Mouse (Mus musculus) heart, postnatal 0 days (tissue): ENCODE data around the gene Ssh2. TPM values are rescaled to one million over a fixed set of nuclear protein-coding genes. Genes with fewer than 3 reads are reported as not detected.

Source experiments
- ATAC-seq: fragments of 200-750 bp; cut with Nextera tagmentation; 2 replicates; pipeline ENCODE4 v1.8.0; 2017; ENCODE audit warnings: low read depth, moderate number of reproducible peaks, moderate library complexity; ENCODE audit not compliant: insufficient read depth
- DNase-seq: peaks from one replicate; pipeline ENCODE4 v3.0.0-alpha.2; 2016; ENCODE audit warnings: low spot score
- H3K27ac ChIP-seq: fragments of 300-500 bp; sonication (generic); 2 replicates; pipeline ENCODE4 v1.5.1; 2014; ENCODE audit warnings: low read depth, mild to moderate bottlenecking
- H3K27me3 ChIP-seq: fragments of 300-500 bp; sonication (generic); 2 replicates; pipeline ENCODE4 v1.6.1; 2014; ENCODE audit warnings: low read length, mixed read lengths; ENCODE audit not compliant: control insufficient read depth, insufficient read depth
- H3K36me3 ChIP-seq: fragments of 300-500 bp; sonication (generic); replicated peaks from 2 replicates; pipeline ENCODE4 v1.6.1; 2014; ENCODE audit warnings: low read length, mixed read lengths; ENCODE audit not compliant: control insufficient read depth, insufficient read depth
- H3K4me1 ChIP-seq: fragments of 300-500 bp; sonication (generic); 2 replicates; pipeline ENCODE4 v1.6.1; 2014; ENCODE audit warnings: antibody characterized with exemption; ENCODE audit not compliant: control insufficient read depth, insufficient read depth
- H3K4me2 ChIP-seq: fragments of 300-500 bp; sonication (generic); 2 replicates; pipeline ENCODE4 v1.6.1; 2014; ENCODE audit warnings: low read depth, mild to moderate bottlenecking, low read length, moderate library complexity
- H3K4me3 ChIP-seq: fragments of 300-500 bp; sonication (generic); 2 replicates; pipeline ENCODE4 v1.5.1; 2014; ENCODE audit warnings: low read depth, low read length
- H3K9ac ChIP-seq: fragments of 300-500 bp; sonication (generic); replicated peaks from 2 replicates; pipeline ENCODE4 v1.6.1; 2014; ENCODE audit warnings: low read depth, low read length, mixed read lengths
- H3K9me3 ChIP-seq: fragments of 300-500 bp; sonication (generic); replicated peaks from 2 replicates; pipeline ENCODE4 v1.6.1; 2016; ENCODE audit warnings: low read length; ENCODE audit not compliant: control insufficient read depth
- CTCF ChIP-seq: IDR thresholded peaks from 2 replicates; pipeline ENCODE4 v1.5.1; 2016; ENCODE audit warnings: antibody characterized with exemption, control low read depth, low read depth
- EP300 ChIP-seq: IDR thresholded peaks from 2 replicates; pipeline ENCODE4 v1.6.1; 2016; ENCODE audit warnings: antibody characterized with exemption, low read depth
- WGBS: fragments of 180-500 bp; shearing (Covaris S2); extraction: QIAGEN DNeasy Blood & Tissue Kit; methylation state at CpG from one replicate; pipeline ENCODE4 v1.1.7; 2014; 5-methylcytosine and 5-hydroxymethylcytosine counted together
- polyA plus RNA-seq: library from polyadenylated mRNA; unstranded; fragments of >200 nt; fragmentation: Nextera tagmentation; extraction: Ambion mirVana; gene quantifications from 2 replicates; pipeline ENCODE4 v1.2.1, GENCODE M21; 2015
- total RNA-seq: library from RNA; depleted of rRNA; stranded (reverse); fragments of >200 nt; gene quantifications from 2 replicates; pipeline ENCODE4 v1.2.3, GENCODE M21; 2014; ENCODE audit warnings: low replicate concordance

Ssh2 gene
- total and polyA plus RNA-seq, 2 experiments from 2014 or later: 21.0 to 60.6 TPM

DNA sequence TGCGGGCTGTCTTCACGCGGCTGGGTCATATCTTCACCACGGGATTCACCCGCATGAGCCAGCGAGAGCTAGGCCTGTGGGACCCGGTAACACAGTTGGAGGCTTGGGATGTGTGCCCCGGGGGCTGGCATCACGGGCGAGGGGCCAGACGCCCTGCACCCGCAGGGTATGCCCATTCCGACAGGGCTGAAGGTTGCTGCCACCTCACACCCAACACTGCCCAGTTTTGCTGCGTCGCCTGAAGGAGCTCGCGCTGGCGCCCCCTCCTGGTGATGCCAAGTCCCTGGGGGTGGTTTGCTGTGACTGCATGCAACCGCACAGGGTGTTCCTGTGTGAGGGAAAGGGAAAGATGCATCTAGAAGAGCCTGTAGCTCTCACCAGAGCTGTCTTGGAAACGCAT lies 251.7 kb downstream of the Ssh2 start:
- Histone ChIP-seq H3K36me3 (peaks cover 11% of the 10 kb centered on the region), H3K9ac (no peak overlapping the region), H3K9me3 (no peaks in the 10 kb centered on the region), H3K4me2 (peak overlapping the region; percentile 26; the same call in 1 of the 2 replicates), H3K27ac (no peak overlapping the region), H3K4me1 (peaks cover 22% of the 10 kb centered on the region), H3K4me3 (no peak overlapping the region), H3K27me3 (no peaks in the 10 kb centered on the region)
- TF ChIP-seq CTCF: peak; percentile 68
- 0 out of 2 replicates have a peak, but pooled peaks have one; percentile 27 for TF ChIP-seq EP300
- DNase-seq (peak; percentile 52), ATAC-seq (peak; percentile 14; the same call in 1 of the 2 replicates)
- WGBS: 21% methylated on average over 20 of the region's 20 CpGs

GRCm38 (mm10) chr11:77468397-77468796 lies 252.3 kb downstream of the Ssh2 start:
- Histone ChIP-seq H3K9ac (no peak overlapping the region), H3K36me3 (peaks cover 11% of the 10 kb centered on the region), H3K4me3 (no peak overlapping the region), H3K9me3 (no peaks in the 10 kb centered on the region), H3K4me1 (peaks cover 21% of the 10 kb centered on the region), H3K4me2 (no peak overlapping the region), H3K27ac (no peak overlapping the region), H3K27me3 (no peaks in the 10 kb centered on the region)
- TF ChIP-seq EP300 (no peak), CTCF (no peak)
- ATAC-seq: no peak
- 85% methylated on average over 9 of the region's 9 CpGs for WGBS
- no peak for DNase-seq

GRCm38 (mm10) chr11:77471407-77471806 lies 255.3 kb downstream of the Ssh2 start:
- H3K9me3 ChIP-seq: no peaks in the 10 kb centered on the region
- TF ChIP-seq CTCF (no peak), EP300 (no peak)
- no peaks in the 10 kb centered on the region for H3K27me3 ChIP-seq
- no peak overlapping the region for H3K4me3 ChIP-seq
- H3K4me1 ChIP-seq: no peaks in the 10 kb centered on the region; the same call in 1 of the 2 replicates
- no peak overlapping the region for H3K4me2 ChIP-seq
- H3K9ac ChIP-seq: no peak overlapping the region
- peaks cover 11% of the 10 kb centered on the region for H3K36me3 ChIP-seq
- no peak for ATAC-seq
- H3K27ac ChIP-seq: no peak overlapping the region
- DNase-seq: no peak
- WGBS: 81% methylated on average over 29 of the region's 29 CpGs

DNA sequence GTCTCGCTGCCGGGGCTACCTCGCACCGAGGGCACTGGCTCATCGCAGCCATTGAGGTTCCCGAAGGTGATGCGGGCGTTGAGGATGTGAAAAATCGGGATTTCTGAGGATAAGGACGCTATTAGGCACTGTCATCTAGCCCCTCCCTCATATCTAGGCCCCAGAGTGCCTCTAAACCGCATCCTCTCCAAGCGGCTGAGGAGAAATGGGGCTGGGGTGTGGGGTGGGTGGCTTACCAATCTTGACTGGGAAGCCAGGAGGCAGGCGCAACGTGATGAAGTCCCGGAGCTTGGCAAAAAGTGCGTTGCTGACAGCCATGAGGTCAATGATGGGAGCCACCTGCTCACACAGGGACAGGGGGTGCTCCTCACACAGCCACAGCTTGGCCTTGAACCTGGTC lies 256.7 kb downstream of the Ssh2 start:
- H3K27me3 ChIP-seq: no peaks in the 10 kb centered on the region
- H3K4me3 ChIP-seq: no peak overlapping the region
- no peak overlapping the region for H3K4me2 ChIP-seq
- H3K9ac ChIP-seq: no peak overlapping the region
- no peak overlapping the region for H3K27ac ChIP-seq
- DNase-seq (no peak), ATAC-seq (no peak)
- peaks cover 11% of the 10 kb centered on the region for H3K36me3 ChIP-seq
- TF ChIP-seq CTCF (no peak), EP300 (no peak)
- 81% methylated on average over 16 of the region's 16 CpGs for WGBS
- no peaks in the 10 kb centered on the region; the same call in 1 of the 2 replicates for H3K4me1 ChIP-seq
- no peaks in the 10 kb centered on the region for H3K9me3 ChIP-seq

DNA sequence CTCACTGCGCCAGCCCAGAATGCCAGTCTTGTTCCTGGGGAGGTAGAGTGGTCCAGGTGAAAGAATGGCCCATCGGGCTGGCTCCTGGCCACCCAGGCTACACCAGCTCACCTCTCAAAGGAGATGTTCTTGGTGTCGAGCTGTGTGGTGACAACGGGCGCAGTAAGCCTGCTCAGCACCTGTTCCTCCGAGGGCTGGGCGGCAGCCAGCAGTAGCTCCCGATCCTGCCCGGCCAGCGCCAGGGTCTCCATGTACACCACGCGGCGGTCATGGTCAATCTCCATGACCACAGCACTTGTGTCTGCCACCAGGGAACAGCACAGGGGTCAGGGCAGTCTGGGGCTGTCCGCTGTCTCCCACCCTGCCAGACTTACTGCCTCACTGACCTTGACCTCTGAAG lies 260.1 kb downstream of the Ssh2 start:
- Histone ChIP-seq H3K4me2 (no peak overlapping the region), H3K36me3 (peaks cover 5% of the 10 kb centered on the region), H3K9me3 (no peaks in the 10 kb centered on the region), H3K27ac (no peak overlapping the region), H3K4me1 (no peaks in the 10 kb centered on the region), H3K9ac (no peak overlapping the region), H3K4me3 (no peak overlapping the region), H3K27me3 (no peaks in the 10 kb centered on the region)
- WGBS: 92% methylated on average over 14 of the region's 14 CpGs
- DNase-seq: no peak
- ATAC-seq: no peak
- TF ChIP-seq CTCF (no peak), EP300 (no peak)

- Histone ChIP-seq H3K4me3 (no peak overlapping the region), H3K27ac (no peak overlapping the region), H3K36me3 (peaks cover 4% of the 10 kb centered on the region), H3K9me3 (no peaks in the 10 kb centered on the region), H3K4me2 (no peak overlapping the region), H3K4me1 (no peaks in the 10 kb centered on the region), H3K27me3 (no peaks in the 10 kb centered on the region), H3K9ac (no peak overlapping the region)
- ATAC-seq (no peak), DNase-seq (no peak)
- TF ChIP-seq EP300 (no peak), CTCF (no peak)
- WGBS: 85% methylated on average over 6 of the region's 6 CpGs
Measured at GRCm38 (mm10) chr11:77476895-77477294, 260.8 kb downstream of the Ssh2 start.
